Mouse (Mus musculus) ES-E14 (cell line): ENCODE measurements around the gene Hist1h4j.

Experiments used
- CHD2 ChIP-seq: IDR thresholded peaks from 2 replicates; pipeline ENCODE4 v1.6.1; 2014; ENCODE audit warnings: mild to moderate bottlenecking, low read depth, low read length, inconsistent platforms
- HCFC1 ChIP-seq: IDR thresholded peaks from 2 replicates; pipeline ENCODE4 v1.6.1; 2012; ENCODE audit warnings: low read length, inconsistent platforms, borderline replicate concordance; ENCODE audit not compliant: insufficient read depth
- MAFK ChIP-seq: IDR thresholded peaks from 2 replicates; pipeline ENCODE4 v1.6.1; 2014; ENCODE audit warnings: mild to moderate bottlenecking, low read depth, low read length, inconsistent platforms; ENCODE audit not compliant: insufficient read depth
- ZC3H11A ChIP-seq: IDR thresholded peaks from 2 replicates; pipeline ENCODE4 v1.6.1; 2012; ENCODE audit warnings: low read depth, mild to moderate bottlenecking, inconsistent platforms, low read length, borderline replicate concordance

DNA sequence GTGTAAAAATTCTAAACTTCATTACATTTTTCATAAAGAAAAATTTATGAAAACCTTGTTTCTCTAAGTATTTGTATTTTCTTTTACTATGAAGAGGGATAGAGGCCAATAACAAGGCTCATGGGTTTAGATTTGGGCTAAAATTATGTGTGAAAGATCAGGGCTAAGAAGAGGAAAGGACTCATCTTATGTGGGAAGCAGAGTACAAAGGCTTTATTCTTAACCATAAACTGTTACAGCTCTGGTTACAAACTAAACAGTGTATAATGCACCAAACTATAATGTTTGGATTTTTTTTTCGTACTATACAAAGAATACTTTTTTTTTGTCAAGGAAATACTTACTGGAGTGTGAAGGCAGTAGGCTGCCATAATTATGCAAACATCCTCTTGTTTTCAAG is 20.8 kb downstream of the Hist1h4j start:
- TF ChIP-seq ZC3H11A (no peak), CHD2 (no peak), MAFK (no peak), HCFC1 (no peak)
